Mouse (Mus musculus) midbrain, embryonic 10.5 days (tissue): ENCODE results near the gene Sumo3. TPM values are rescaled to one million over a fixed set of nuclear protein-coding genes. Genes with fewer than 3 reads are reported as not detected.

Source experiments
- DNase-seq: peaks from one replicate; pipeline ENCODE4 v3.0.0-alpha.2; 2017; ENCODE audit warnings: low spot score
- H3K27ac ChIP-seq: fragments of 300-500 bp; sonication (generic); replicated peaks from 2 replicates; pipeline ENCODE4 v1.5.1; 2016; ENCODE audit warnings: mild to moderate bottlenecking
- H3K27me3 ChIP-seq: fragments of 300-500 bp; sonication (generic); 2 replicates; pipeline ENCODE4 v1.6.1; 2016; ENCODE audit warnings: low read depth, mild to moderate bottlenecking; ENCODE audit not compliant: poor library complexity, severe bottlenecking
- H3K36me3 ChIP-seq: fragments of 300-500 bp; sonication (generic); 2 replicates; pipeline ENCODE4 v1.6.1; 2016; ENCODE audit warnings: mild to moderate bottlenecking, moderate library complexity
- H3K4me1 ChIP-seq: fragments of 300-500 bp; sonication (generic); 2 replicates; pipeline ENCODE4 v1.6.1; 2016
- H3K4me3 ChIP-seq: fragments of 300-500 bp; sonication (generic); 2 replicates; pipeline ENCODE4 v1.5.1; 2016; ENCODE audit warnings: mild to moderate bottlenecking, moderate library complexity
- H3K9me3 ChIP-seq: fragments of 300-500 bp; sonication (generic); replicated peaks from 2 replicates; pipeline ENCODE4 v1.6.1; 2016; ENCODE audit warnings: mild to moderate bottlenecking
- WGBS: fragments of 180-500 bp; shearing (Covaris S2); methylation state at CpG from one replicate; pipeline ENCODE4 v1.1.7; 2016; 5-methylcytosine and 5-hydroxymethylcytosine counted together
- polyA plus RNA-seq: library from polyadenylated mRNA; unstranded; fragments of >200 nt; fragmentation: Nextera tagmentation; extraction: Ambion mirVana; gene quantifications from 2 replicates; pipeline ENCODE4 v1.2.1, GENCODE M21; 2016

Gene Sumo3
- polyA plus RNA-seq, 1 experiment from 2014 or later: 403 TPM

- no peaks in the 10 kb centered on the region for H3K27me3 ChIP-seq
- WGBS: 65% methylated on average over 10 of the region's 10 CpGs
- peaks cover 32% of the 10 kb centered on the region for H3K4me1 ChIP-seq
- no peak for DNase-seq
- no peak overlapping the region for H3K4me3 ChIP-seq
- H3K9me3 ChIP-seq: no peaks in the 10 kb centered on the region
- H3K27ac ChIP-seq: no peak overlapping the region
- H3K36me3 ChIP-seq: no peaks in the 10 kb centered on the region
Measured at GRCm38 (mm10) chr10:77580027-77580920, 25.6 kb upstream of the Sumo3 start.

GRCm38 (mm10) chr10:77581023-77581407 is 24.9 kb upstream of the Sumo3 start:
- H3K36me3 ChIP-seq: 0 out of 2 replicates have a peak, but pooled peaks cover 5% of the 10 kb centered on the region
- WGBS: 14% methylated on average over 8 of the region's 8 CpGs
- peak overlapping the region; percentile 89 for H3K4me3 ChIP-seq
- H3K27ac ChIP-seq: peak overlapping the region; percentile 90
- no peaks in the 10 kb centered on the region for H3K9me3 ChIP-seq
- peaks cover 32% of the 10 kb centered on the region for H3K4me1 ChIP-seq
- H3K27me3 ChIP-seq: no peaks in the 10 kb centered on the region
- no peak for DNase-seq

- under 1% methylated on average over 64 of the region's 64 CpGs for WGBS
- Histone ChIP-seq H3K27me3 (no peaks in the 10 kb centered on the region), H3K9me3 (no peaks in the 10 kb centered on the region), H3K36me3 (peaks cover 7% of the 10 kb centered on the region; the same call in 1 of the 2 replicates), H3K4me1 (peaks cover 32% of the 10 kb centered on the region), H3K4me3 (peak within 1 kb of the TSS; percentile 89), H3K27ac (peak within 1 kb of the TSS; percentile 90)
- DNase-seq: peak; percentile 95
Measured at GRCm38 (mm10) chr10:77581408-77582284, 24.3 kb upstream of the Sumo3 start, which contains the start of gene Pttg1ip. Gene Pttg1ip, plus strand, starts transcription at chr10:77581720.

- Histone ChIP-seq H3K27ac (peak overlapping the region; percentile 90), H3K4me3 (peak overlapping the region; percentile 89), H3K9me3 (no peaks in the 10 kb centered on the region), H3K4me1 (peaks cover 32% of the 10 kb centered on the region), H3K27me3 (no peaks in the 10 kb centered on the region), H3K36me3 (peaks cover 13% of the 10 kb centered on the region)
- no peak for DNase-seq
- WGBS: 12% methylated on average over 8 of the region's 8 CpGs
Measured at GRCm38 (mm10) chr10:77582285-77582618, 23.6 kb upstream of the Sumo3 start.

GRCm38 (mm10) chr10:77583795-77584422 is 22.0 kb upstream of the Sumo3 start:
- Histone ChIP-seq H3K4me3 (no peak overlapping the region), H3K27me3 (no peaks in the 10 kb centered on the region), H3K9me3 (no peaks in the 10 kb centered on the region), H3K36me3 (peaks cover 27% of the 10 kb centered on the region), H3K27ac (no peak overlapping the region), H3K4me1 (peaks cover 36% of the 10 kb centered on the region)
- no peak for DNase-seq
- 86% methylated on average over 10 of the region's 10 CpGs for WGBS

- no peak overlapping the region for H3K4me3 ChIP-seq
- no peaks in the 10 kb centered on the region for H3K9me3 ChIP-seq
- H3K27me3 ChIP-seq: no peaks in the 10 kb centered on the region
- no peak for DNase-seq
- no peak overlapping the region for H3K27ac ChIP-seq
- 93% methylated on average over 3 of the region's 3 CpGs for WGBS
- H3K4me1 ChIP-seq: peaks cover 33% of the 10 kb centered on the region
- H3K36me3 ChIP-seq: peaks cover 53% of the 10 kb centered on the region
Measured at GRCm38 (mm10) chr10:77586637-77587036, 19.3 kb upstream of the Sumo3 start.

GRCm38 (mm10) chr10:77587091-77587775 is 18.7 kb upstream of the Sumo3 start:
- peaks cover 27% of the 10 kb centered on the region for H3K4me1 ChIP-seq
- no peak overlapping the region for H3K4me3 ChIP-seq
- 92% methylated on average over 6 of the region's 6 CpGs for WGBS
- H3K36me3 ChIP-seq: peaks cover 57% of the 10 kb centered on the region
- no peaks in the 10 kb centered on the region for H3K9me3 ChIP-seq
- H3K27me3 ChIP-seq: no peaks in the 10 kb centered on the region
- H3K27ac ChIP-seq: no peak overlapping the region
- DNase-seq: no peak

GRCm38 (mm10) chr10:77588036-77588435 is 17.9 kb upstream of the Sumo3 start:
- H3K36me3 ChIP-seq: peaks cover 65% of the 10 kb centered on the region
- WGBS: 95% methylated on average over 2 of the region's 2 CpGs
- no peak for DNase-seq
- peaks cover 19% of the 10 kb centered on the region for H3K4me1 ChIP-seq
- no peak overlapping the region for H3K4me3 ChIP-seq
- H3K9me3 ChIP-seq: no peaks in the 10 kb centered on the region
- no peaks in the 10 kb centered on the region for H3K27me3 ChIP-seq
- no peak overlapping the region for H3K27ac ChIP-seq

GRCm38 (mm10) chr10:77589117-77589516 is 16.8 kb upstream of the Sumo3 start:
- no peaks in the 10 kb centered on the region for H3K9me3 ChIP-seq
- H3K27me3 ChIP-seq: no peaks in the 10 kb centered on the region
- no peak for DNase-seq
- WGBS: 81% methylated on average over 7 of the region's 7 CpGs
- peaks cover 76% of the 10 kb centered on the region for H3K36me3 ChIP-seq
- no peak overlapping the region for H3K27ac ChIP-seq
- no peak overlapping the region for H3K4me3 ChIP-seq
- peaks cover 9% of the 10 kb centered on the region; the same call in 1 of the 2 replicates for H3K4me1 ChIP-seq

- no peak overlapping the region for H3K4me3 ChIP-seq
- peaks cover 83% of the 10 kb centered on the region for H3K36me3 ChIP-seq
- DNase-seq: no peak
- no peak overlapping the region for H3K27ac ChIP-seq
- no peaks in the 10 kb centered on the region for H3K27me3 ChIP-seq
- peaks cover 9% of the 10 kb centered on the region; the same call in 1 of the 2 replicates for H3K4me1 ChIP-seq
- 88% methylated on average over 8 of the region's 8 CpGs for WGBS
- no peaks in the 10 kb centered on the region for H3K9me3 ChIP-seq
Measured at GRCm38 (mm10) chr10:77589749-77590148, 16.1 kb upstream of the Sumo3 start.

- Histone ChIP-seq H3K27me3 (no peaks in the 10 kb centered on the region), H3K4me1 (peaks cover 9% of the 10 kb centered on the region; the same call in 1 of the 2 replicates), H3K36me3 (peaks cover 90% of the 10 kb centered on the region), H3K9me3 (no peaks in the 10 kb centered on the region), H3K27ac (no peak overlapping the region), H3K4me3 (no peak overlapping the region)
- 44% methylated on average over 6 of the region's 6 CpGs for WGBS
- peak; percentile 59 for DNase-seq
Measured at GRCm38 (mm10) chr10:77590812-77591211, 15.1 kb upstream of the Sumo3 start.

- H3K4me3 ChIP-seq: no peak overlapping the region
- no peaks in the 10 kb centered on the region for H3K27me3 ChIP-seq
- 84% methylated on average over 6 of the region's 6 CpGs for WGBS
- DNase-seq: no peak
- no peak overlapping the region for H3K27ac ChIP-seq
- peaks cover 9% of the 10 kb centered on the region; the same call in 1 of the 2 replicates for H3K4me1 ChIP-seq
- no peaks in the 10 kb centered on the region for H3K9me3 ChIP-seq
- peaks cover 93% of the 10 kb centered on the region for H3K36me3 ChIP-seq
Measured at GRCm38 (mm10) chr10:77591546-77591945, 14.4 kb upstream of the Sumo3 start.
